Mouse (Mus musculus) E14TG2a.4 (cell line): ENCODE data around the gene Wdhd1.

Experiments
- CTCF ChIP-seq: conservative IDR thresholded peaks from 2 replicates; pipeline ENCODE4 v1.5.1; 2014; ENCODE audit warnings: low read length
- NANOG ChIP-seq: IDR thresholded peaks from 2 replicates; pipeline ENCODE4 v1.6.1; 2014; ENCODE audit warnings: borderline replicate concordance, low read length, mixed read lengths
- POU5F1 ChIP-seq: IDR thresholded peaks from 2 replicates; pipeline ENCODE4 v1.6.1; 2014; ENCODE audit warnings: low read length, borderline replicate concordance

GRCm38 (mm10) chr14:47298819-47299261, 22.2 kb upstream of the Wdhd1 start:
- TF ChIP-seq CTCF = no peak
- TF ChIP-seq POU5F1 = no peak
- no peak for TF ChIP-seq NANOG
